Mouse (Mus musculus): Measurements from ENCODE around the gene Col6a3.

- TF ChIP-seq CTCF (IDR thresholded peaks at IDR 0.05; ENCODE audit: borderline replicate concordance, insufficient read depth, low read depth, low read length) (no peak), POLR2A (IDR thresholded peaks at IDR 0.05; ENCODE audit: borderline replicate concordance, insufficient read depth, low read length) (no peak)
Observed at GRCm38 (mm10) chr1:90723325-90723724, 120.4 kb downstream of the Col6a3 start.
